Mouse (Mus musculus) ES-E14 (cell line): ENCODE measurements around the gene Lrp11.

ENCODE experiments used
- HCFC1 ChIP-seq: IDR thresholded peaks from 2 replicates; pipeline ENCODE4 v1.6.1; 2012; ENCODE audit warnings: low read length, inconsistent platforms, borderline replicate concordance; ENCODE audit not compliant: insufficient read depth
- ZNF384 ChIP-seq: IDR thresholded peaks from 2 replicates; pipeline ENCODE4 v1.6.1; 2012; ENCODE audit warnings: low read depth, low read length, inconsistent platforms

DNA sequence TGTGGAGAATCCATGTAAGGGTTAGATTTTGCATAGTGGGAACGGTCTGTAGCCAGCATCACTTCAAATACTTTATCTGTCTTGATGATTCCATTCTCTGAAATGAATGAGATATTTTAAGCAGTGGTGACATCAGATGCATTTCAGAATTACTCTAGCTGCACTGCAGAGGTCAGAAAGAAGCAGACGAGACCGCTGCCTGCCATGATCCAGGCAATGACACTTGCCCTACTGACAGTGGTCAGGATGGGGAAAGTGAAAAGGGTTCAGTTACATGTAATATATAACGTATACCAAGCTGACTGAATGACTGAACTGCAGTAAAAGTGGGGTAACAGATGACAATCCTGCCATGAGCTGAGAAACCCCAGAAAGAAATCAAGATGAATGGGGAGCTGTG lies 59.5 kb downstream of the Lrp11 start:
- no peak for TF ChIP-seq HCFC1
- TF ChIP-seq ZNF384: no peak
